Mouse (Mus musculus) brain, embryonic 14.5 days (tissue): ENCODE results near the gene C1rl.

Experiments
- CTCF ChIP-seq: fragments of 200-500 bp; IDR thresholded peaks from 2 replicates; pipeline ENCODE4 v1.5.1; 2012; ENCODE audit warnings: inconsistent platforms, mild to moderate bottlenecking, moderate library complexity, borderline replicate concordance; ENCODE audit not compliant: insufficient read depth, insufficient read length; ENCODE audit errors: extremely low read depth
- POLR2A ChIP-seq: fragments of 200-500 bp; IDR thresholded peaks from 2 replicates; pipeline ENCODE4 v1.6.1; 2012; ENCODE audit warnings: mild to moderate bottlenecking, inconsistent platforms, borderline replicate concordance; ENCODE audit not compliant: poor library complexity, insufficient read depth, insufficient read length, severe bottlenecking; ENCODE audit errors: extremely low read depth

DNA sequence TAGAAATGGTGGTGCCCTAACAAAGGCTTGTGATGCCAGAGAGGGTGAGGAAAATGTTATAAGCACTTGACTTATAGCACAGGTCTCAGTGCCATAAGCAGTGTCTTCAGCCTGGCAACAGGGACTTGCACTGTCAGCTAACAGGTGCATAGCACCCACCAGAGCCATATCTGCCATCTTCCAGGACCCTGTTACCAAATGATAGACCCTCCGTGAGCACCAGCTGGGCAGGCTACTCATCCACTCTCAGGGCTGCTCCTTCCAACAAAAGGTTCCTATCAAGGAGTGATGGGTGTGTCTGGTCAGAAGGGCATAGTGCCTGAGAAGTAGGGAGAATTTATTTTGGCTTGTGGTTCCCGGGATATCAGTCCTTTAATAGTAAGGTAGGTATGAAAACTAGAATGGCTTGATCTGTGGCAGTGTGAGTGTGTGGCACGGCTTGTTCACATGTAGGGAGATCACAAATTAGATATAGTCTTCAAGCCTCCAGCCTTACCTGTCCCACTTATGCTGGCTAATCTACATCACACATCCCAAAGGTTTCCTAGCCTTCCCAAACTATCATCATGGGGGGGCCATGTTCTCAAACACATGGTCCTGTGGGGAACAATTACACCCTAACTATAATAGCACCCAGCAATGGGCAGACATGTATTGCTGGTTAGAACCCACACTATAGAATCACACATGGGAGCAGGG, 13.9 kb upstream of the C1rl start:
- TF ChIP-seq CTCF (no peak), POLR2A (no peak)
